Mouse (Mus musculus): ENCODE measurements around the gene Amph.

DNA sequence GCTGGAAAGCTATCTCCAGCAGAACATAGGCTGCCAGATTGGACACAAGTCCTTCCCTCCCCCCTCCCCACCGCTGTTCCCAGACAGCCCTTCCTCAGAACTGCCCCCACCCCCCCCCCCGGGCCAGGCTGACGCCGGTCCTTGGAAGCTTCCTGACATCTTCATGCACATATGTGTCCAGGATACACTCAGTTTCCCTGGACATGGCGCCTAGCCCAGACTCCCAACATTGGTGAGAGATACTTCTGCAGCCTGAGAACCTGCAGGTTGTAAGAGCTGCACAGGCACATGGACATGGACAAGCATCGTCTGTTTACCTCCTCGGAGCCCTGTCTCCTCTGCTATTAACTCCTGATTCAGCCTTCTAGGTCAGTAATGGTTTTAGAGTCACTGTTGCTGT lies 213.1 kb downstream of the Amph start:
- no peak for TF ChIP-seq CTCF (IDR thresholded peaks at IDR 0.05 in 2 of 3, conservative IDR thresholded peaks at IDR 0.05 in 1 of 3; ENCODE audit: control insufficient read depth in 1 of 3, insufficient read depth in 1 of 3, low read depth in 2 of 3, low read length in 3 of 3, poor library complexity in 1 of 3, severe bottlenecking in 1 of 3)
- no peak for TF ChIP-seq POLR2A (IDR thresholded peaks at IDR 0.05; ENCODE audit: control insufficient read depth in 1 of 2, insufficient read depth in 1 of 2, low read depth in 1 of 2, low read length in 2 of 2, poor library complexity in 1 of 2)
- TF ChIP-seq TAL1 (IDR thresholded peaks at IDR 0.05; ENCODE audit: low read length), result no peak
- no peak for TF ChIP-seq RCOR1 (IDR thresholded peaks at IDR 0.05; ENCODE audit: low read depth, low read length)
- no peak for TF ChIP-seq MAX (IDR thresholded peaks at IDR 0.05; ENCODE audit: low read length)
- no peak for TF ChIP-seq HCFC1 (IDR thresholded peaks at IDR 0.05; ENCODE audit: low read depth, low read length)
